Mouse (Mus musculus) ES-Bruce4 (cell line): ENCODE results near the gene Prune1. TPM values are rescaled to one million over a fixed set of nuclear protein-coding genes. Genes with fewer than 3 reads are reported as not detected.
A peak's percentile ranks its signal among the peaks of the same experiment; 100 is the strongest.

ENCODE experiments used
- H3K27ac ChIP-seq: 2 replicates; pipeline ENCODE4 v1.5.1; 2012; ENCODE audit warnings: low read length, inconsistent platforms; ENCODE audit not compliant: insufficient read depth
- H3K27me3 ChIP-seq: 2 replicates; pipeline ENCODE4 v1.6.1; 2012; ENCODE audit warnings: mild to moderate bottlenecking, low read length, inconsistent platforms; ENCODE audit not compliant: control insufficient read depth, poor library complexity, insufficient read depth, severe bottlenecking
- H3K36me3 ChIP-seq: 2 replicates; pipeline ENCODE4 v1.6.1; 2012; ENCODE audit warnings: inconsistent platforms, mild to moderate bottlenecking, low read length, moderate library complexity; ENCODE audit not compliant: control insufficient read depth, poor library complexity, insufficient read depth, severe bottlenecking
- H3K4me1 ChIP-seq: one replicate; pipeline ENCODE4 v1.8.1; 2011; ENCODE audit warnings: low read length; ENCODE audit not compliant: control insufficient read depth, insufficient read depth
- H3K4me3 ChIP-seq: 2 replicates; pipeline ENCODE4 v1.5.1; 2011; ENCODE audit warnings: low read depth, mild to moderate bottlenecking, low read length
- H3K9ac ChIP-seq: 2 replicates; pipeline ENCODE4 v1.6.1; 2012; ENCODE audit warnings: low read depth, mild to moderate bottlenecking, inconsistent platforms; ENCODE audit not compliant: poor library complexity, severe bottlenecking
- H3K9me3 ChIP-seq: replicated peaks from 2 replicates; pipeline ENCODE4 v1.6.1; 2012; ENCODE audit warnings: mild to moderate bottlenecking, low read length, inconsistent platforms; ENCODE audit not compliant: control insufficient read depth, poor library complexity, insufficient read depth, severe bottlenecking
- CTCF ChIP-seq: IDR thresholded peaks from one replicate; pipeline ENCODE4 v1.8.1; 2011; ENCODE audit warnings: low read depth, low read length
- EP300 ChIP-seq: IDR thresholded peaks from 2 replicates; pipeline ENCODE4 v1.6.1; 2011; ENCODE audit warnings: low read depth, low read length; ENCODE audit not compliant: insufficient read depth
- POLR2A ChIP-seq: IDR thresholded peaks from one replicate; pipeline ENCODE4 v1.8.1; 2011; ENCODE audit warnings: low read length; ENCODE audit not compliant: insufficient read depth
- polyA plus RNA-seq: library from polyadenylated mRNA; stranded (reverse); fragments of >200 nt; gene quantifications from 2 replicates; pipeline ENCODE4 v1.2.4, GENCODE M21; 2011; ENCODE audit warnings: low read depth; ENCODE audit not compliant: missing spikeins, insufficient read depth, insufficient read length

Gene Prune1
- polyA plus RNA-seq, 1 experiment: 43.9 TPM

DNA sequence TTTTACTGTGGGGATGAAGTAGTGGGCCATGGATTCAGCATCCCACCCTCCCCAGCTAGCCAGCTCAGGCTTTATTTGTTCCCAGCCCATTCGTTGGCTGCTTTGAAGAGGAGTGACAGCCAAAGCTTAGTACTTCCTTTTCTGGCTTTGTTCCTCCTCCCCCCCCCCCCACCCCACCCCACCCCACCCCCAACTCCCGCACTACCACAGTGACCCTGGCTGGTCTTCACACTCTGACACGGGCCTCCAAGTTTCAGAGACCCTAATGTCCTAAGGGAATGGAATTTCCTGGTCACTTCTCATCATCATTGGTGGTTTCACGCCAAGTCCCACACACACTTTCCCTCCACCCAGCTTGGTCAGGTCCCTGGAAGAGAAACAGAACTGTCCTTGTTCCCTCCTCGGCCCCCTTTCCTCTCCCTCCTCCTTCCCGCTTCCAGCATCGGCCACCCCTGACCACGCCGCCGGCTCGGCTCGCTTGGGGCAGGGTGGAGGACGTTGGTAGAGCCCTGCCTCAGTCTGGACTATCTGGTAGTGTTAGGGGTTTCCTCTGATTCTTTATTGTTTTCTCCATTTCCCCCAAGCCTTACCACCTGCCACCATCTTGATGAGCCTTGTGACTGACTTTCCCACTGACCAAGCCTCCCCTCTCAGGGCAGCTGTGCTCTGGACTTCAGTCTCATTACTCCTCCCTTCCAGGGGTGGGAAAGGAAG is 51.9 kb downstream of the Prune1 start:
- Histone ChIP-seq H3K36me3 (peaks cover 16% of the 10 kb centered on the region), H3K9me3 (no peaks in the 10 kb centered on the region), H3K4me3 (peak overlapping the region; percentile 75), H3K27ac (peak overlapping the region; percentile 84), H3K9ac (peak overlapping the region; percentile 93), H3K4me1 (peaks cover 4% of the 10 kb centered on the region), H3K27me3 (no peaks in the 10 kb centered on the region)
- TF ChIP-seq EP300: no peak
- no peak for TF ChIP-seq CTCF
- TF ChIP-seq POLR2A: no peak

DNA sequence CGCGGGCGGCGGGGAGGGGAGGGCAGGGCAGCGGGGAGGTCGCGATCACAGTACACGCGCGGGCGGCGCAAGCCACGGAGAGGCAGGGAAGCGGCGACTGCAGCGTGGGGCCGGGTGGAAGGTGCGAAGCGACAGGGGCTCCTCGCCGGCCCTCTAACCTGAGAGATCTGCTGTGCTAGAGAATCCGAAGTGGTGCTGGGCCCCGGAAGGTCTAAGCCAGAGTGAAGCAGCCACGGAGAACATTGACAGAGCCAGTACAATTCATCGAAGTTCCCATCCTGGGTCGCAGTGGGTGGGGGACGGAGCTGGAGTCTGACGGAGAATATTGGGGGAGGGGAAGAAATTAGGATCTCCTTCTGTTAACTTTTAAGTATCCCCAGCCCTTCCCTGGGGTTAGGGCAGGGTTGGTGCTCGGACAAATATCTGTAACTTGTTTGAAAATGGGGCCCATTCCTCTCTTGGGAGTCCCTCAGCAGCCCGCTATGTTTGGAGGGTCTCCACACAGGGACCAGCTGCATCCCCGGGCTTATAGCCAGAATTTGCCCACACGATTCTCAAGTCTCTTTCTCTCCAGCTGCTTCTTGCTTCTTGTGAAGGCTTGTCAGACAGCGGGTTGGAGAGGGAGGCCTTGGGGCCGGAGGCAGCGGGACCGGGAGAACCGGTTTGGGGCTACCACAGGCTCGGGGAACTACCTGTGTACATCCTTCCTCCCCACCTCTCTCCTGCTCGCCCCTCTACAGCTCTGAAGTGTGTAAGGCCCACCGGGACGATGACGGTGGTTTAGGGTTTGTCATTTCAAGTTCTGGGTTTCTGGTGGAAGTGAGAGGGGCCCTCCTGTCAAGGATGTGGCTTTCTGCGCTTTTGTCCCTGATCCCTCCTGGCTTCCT is 52.7 kb downstream of the Prune1 start:
- Histone ChIP-seq H3K9me3 (no peaks in the 10 kb centered on the region), H3K36me3 (peaks cover 11% of the 10 kb centered on the region), H3K9ac (peak overlapping the region; percentile 93), H3K27ac (peak overlapping the region; percentile 48), H3K27me3 (no peaks in the 10 kb centered on the region), H3K4me1 (peaks cover 4% of the 10 kb centered on the region), H3K4me3 (peak overlapping the region; percentile 75)
- TF ChIP-seq CTCF (no peak), EP300 (no peak), POLR2A (no peak)

- peak within 1 kb of the TSS; percentile 88 for H3K27ac ChIP-seq
- no peaks in the 10 kb centered on the region for H3K27me3 ChIP-seq
- TF ChIP-seq EP300 (no peak), POLR2A (no peak), CTCF (no peak)
- peaks cover 3% of the 10 kb centered on the region for H3K4me1 ChIP-seq
- H3K9ac ChIP-seq: peak within 1 kb of the TSS; percentile 93
- H3K36me3 ChIP-seq: peaks cover 7% of the 10 kb centered on the region; the same call in 1 of the 2 replicates
- H3K9me3 ChIP-seq: no peaks in the 10 kb centered on the region
- peak within 1 kb of the TSS; percentile 75 for H3K4me3 ChIP-seq
Observed at GRCm38 (mm10) chr3:95228148-95228893, 53.6 kb downstream of the Prune1 start, which contains the start of gene Cdc42se1. TSS of gene Cdc42se1 (plus strand) at chr3:95228732.

DNA sequence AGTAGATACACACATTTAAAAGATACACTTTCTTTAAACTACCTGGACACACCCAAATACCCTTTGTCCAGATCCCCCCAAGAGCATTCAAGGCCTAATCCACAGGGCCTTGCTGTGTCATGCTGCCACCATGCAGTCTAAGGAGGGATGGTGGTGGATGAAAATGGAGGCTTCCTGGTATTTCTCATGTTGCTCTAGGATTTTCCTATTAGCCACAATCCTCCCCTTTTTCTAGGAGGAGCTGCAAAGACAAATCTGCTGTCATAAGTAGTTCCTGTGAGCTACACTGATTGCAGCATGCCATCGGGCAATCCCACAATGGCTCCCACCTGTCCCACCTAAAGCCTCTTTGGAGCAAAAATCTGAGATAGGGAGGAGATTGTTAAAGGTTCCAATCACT is 54.7 kb downstream of the Prune1 start:
- H3K9ac ChIP-seq: peak overlapping the region; percentile 55; the same call in 1 of the 2 replicates
- no peaks in the 10 kb centered on the region for H3K4me1 ChIP-seq
- H3K27ac ChIP-seq: peak overlapping the region; percentile 47; the same call in 1 of the 2 replicates
- H3K4me3 ChIP-seq: peak overlapping the region; percentile 36
- H3K9me3 ChIP-seq: no peaks in the 10 kb centered on the region
- peaks cover 12% of the 10 kb centered on the region for H3K36me3 ChIP-seq
- no peaks in the 10 kb centered on the region for H3K27me3 ChIP-seq
- TF ChIP-seq POLR2A (no peak), EP300 (no peak), CTCF (no peak)

DNA sequence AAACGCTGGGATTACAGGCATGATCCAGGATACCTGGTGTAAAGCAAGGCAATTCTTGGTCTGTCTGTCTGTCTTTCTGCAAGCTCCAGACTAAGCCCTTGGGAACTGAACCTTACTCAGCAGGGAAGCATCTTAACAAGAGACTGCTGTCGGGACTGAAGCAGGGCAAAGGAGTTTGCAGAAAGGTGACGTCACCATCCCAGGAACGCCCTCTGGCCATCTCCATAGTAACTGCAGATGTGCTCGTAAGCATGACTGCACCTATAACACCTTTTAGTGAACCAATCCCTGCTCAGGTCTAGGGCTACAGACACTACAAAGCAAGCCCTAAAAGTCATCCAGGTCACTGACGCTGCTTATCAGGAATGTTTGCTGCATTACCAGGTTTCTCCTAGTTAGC is 57.6 kb downstream of the Prune1 start:
- Histone ChIP-seq H3K36me3 (peaks cover 15% of the 10 kb centered on the region), H3K9ac (no peak overlapping the region), H3K27ac (no peak overlapping the region), H3K9me3 (no peaks in the 10 kb centered on the region), H3K27me3 (no peaks in the 10 kb centered on the region), H3K4me3 (no peak overlapping the region), H3K4me1 (no peaks in the 10 kb centered on the region)
- 0 out of 2 replicates have a peak, but pooled peaks have one; percentile 8 for TF ChIP-seq EP300
- TF ChIP-seq POLR2A: no peak
